Mouse (Mus musculus): Measurements from ENCODE around the gene Zfp507. TPM values are rescaled to one million over a fixed set of nuclear protein-coding genes. Genes with fewer than 3 reads are reported as not detected.

The Zfp507 gene
- polyA plus RNA-seq, 1 experiment from 2014 or later = 12.2 TPM

GRCm38 (mm10) chr7:35830119-35830518 lies 27.3 kb upstream of the Zfp507 start:
- Histone ChIP-seq H3K36me3 (ENCODE audit: insufficient read depth, low read length) (no peaks in the 10 kb centered on the region), H3K9ac (ENCODE audit: low read depth, low read length) (no peak overlapping the region), H3K4me1 (replicated peaks; ENCODE audit: insufficient read depth, low read length) (no peaks in the 10 kb centered on the region), H3K9me3 (replicated peaks; ENCODE audit: low read length) (no peaks in the 10 kb centered on the region), H3K27ac (no peak overlapping the region), H3K4me2 (ENCODE audit: low read length) (no peak overlapping the region), H3K27me3 (ENCODE audit: insufficient read depth, low read length) (no peaks in the 10 kb centered on the region), H3K4me3 (replicated peaks; ENCODE audit: low read depth, low read length) (no peak overlapping the region)
- 89% methylated on average over 7 of the region's 7 CpGs for WGBS
- TF ChIP-seq CTCF (IDR thresholded peaks at IDR 0.05; ENCODE audit: low read depth) = no peak
- ATAC-seq (replicated peaks; ENCODE audit: low FRiP score, low read depth) (no peak), DNase-seq (ENCODE audit: low spot score) (no peak)

- TF ChIP-seq CTCF (IDR thresholded peaks at IDR 0.05; ENCODE audit: low read depth) = peak; percentile 39; the same call in 1 of the 2 replicates
- no peaks in the 10 kb centered on the region for H3K27me3 ChIP-seq (ENCODE audit: insufficient read depth, low read length)
- no peaks in the 10 kb centered on the region for H3K4me1 ChIP-seq (replicated peaks; ENCODE audit: insufficient read depth, low read length)
- no peaks in the 10 kb centered on the region for H3K9me3 ChIP-seq (replicated peaks; ENCODE audit: low read length)
- peak; percentile 11 for DNase-seq (ENCODE audit: low spot score)
- ATAC-seq (replicated peaks; ENCODE audit: low FRiP score, low read depth) = no peak
- no peak overlapping the region for H3K9ac ChIP-seq (ENCODE audit: low read depth, low read length)
- no peak overlapping the region for H3K4me3 ChIP-seq (replicated peaks; ENCODE audit: low read depth, low read length)
- H3K4me2 ChIP-seq (ENCODE audit: low read length) = no peak overlapping the region
- no peaks in the 10 kb centered on the region for H3K36me3 ChIP-seq (ENCODE audit: insufficient read depth, low read length)
- H3K27ac ChIP-seq = no peak overlapping the region
- WGBS = 71% methylated on average over 12 of the region's 12 CpGs
These were observed 21.1 kb upstream of the Zfp507 start for GRCm38 (mm10) chr7:35823906-35824305.

GRCm38 (mm10) chr7:35822320-35822719 lies 19.5 kb upstream of the Zfp507 start:
- Histone ChIP-seq H3K9ac (ENCODE audit: low read depth, low read length) (no peak overlapping the region), H3K4me3 (replicated peaks; ENCODE audit: low read depth, low read length) (no peak overlapping the region), H3K4me2 (ENCODE audit: low read length) (no peak overlapping the region), H3K4me1 (replicated peaks; ENCODE audit: insufficient read depth, low read length) (no peaks in the 10 kb centered on the region), H3K27ac (no peak overlapping the region), H3K27me3 (ENCODE audit: insufficient read depth, low read length) (no peaks in the 10 kb centered on the region), H3K9me3 (replicated peaks; ENCODE audit: low read length) (no peaks in the 10 kb centered on the region), H3K36me3 (ENCODE audit: insufficient read depth, low read length) (no peaks in the 10 kb centered on the region)
- WGBS = 82% methylated on average over 17 of the region's 17 CpGs
- TF ChIP-seq CTCF (IDR thresholded peaks at IDR 0.05; ENCODE audit: low read depth) = no peak
- DNase-seq (ENCODE audit: low spot score) (no peak), ATAC-seq (replicated peaks; ENCODE audit: low FRiP score, low read depth) (no peak)

GRCm38 (mm10) chr7:35821357-35821756 lies 18.6 kb upstream of the Zfp507 start:
- no peak for ATAC-seq (replicated peaks; ENCODE audit: low FRiP score, low read depth)
- TF ChIP-seq CTCF (IDR thresholded peaks at IDR 0.05; ENCODE audit: low read depth) = no peak
- Histone ChIP-seq H3K27ac (no peak overlapping the region), H3K4me3 (replicated peaks; ENCODE audit: low read depth, low read length) (no peak overlapping the region), H3K9me3 (replicated peaks; ENCODE audit: low read length) (no peaks in the 10 kb centered on the region), H3K4me1 (replicated peaks; ENCODE audit: insufficient read depth, low read length) (no peaks in the 10 kb centered on the region), H3K36me3 (ENCODE audit: insufficient read depth, low read length) (no peaks in the 10 kb centered on the region), H3K9ac (ENCODE audit: low read depth, low read length) (no peak overlapping the region), H3K4me2 (ENCODE audit: low read length) (no peak overlapping the region), H3K27me3 (ENCODE audit: insufficient read depth, low read length) (no peaks in the 10 kb centered on the region)
- 84% methylated on average over 5 of the region's 5 CpGs for WGBS
- peak; percentile 12 for DNase-seq (ENCODE audit: low spot score)

GRCm38 (mm10) chr7:35819486-35819885 lies 16.7 kb upstream of the Zfp507 start:
- TF ChIP-seq CTCF (IDR thresholded peaks at IDR 0.05; ENCODE audit: low read depth) = no peak
- Histone ChIP-seq H3K9me3 (replicated peaks; ENCODE audit: low read length) (no peaks in the 10 kb centered on the region), H3K4me1 (replicated peaks; ENCODE audit: insufficient read depth, low read length) (no peaks in the 10 kb centered on the region), H3K27me3 (ENCODE audit: insufficient read depth, low read length) (no peaks in the 10 kb centered on the region), H3K4me2 (ENCODE audit: low read length) (no peak overlapping the region), H3K9ac (ENCODE audit: low read depth, low read length) (no peak overlapping the region), H3K4me3 (replicated peaks; ENCODE audit: low read depth, low read length) (no peak overlapping the region), H3K36me3 (ENCODE audit: insufficient read depth, low read length) (no peaks in the 10 kb centered on the region), H3K27ac (no peak overlapping the region)
- DNase-seq (ENCODE audit: low spot score) = peak; percentile 34
- WGBS = 42% methylated on average over 4 of the region's 4 CpGs
- ATAC-seq (replicated peaks; ENCODE audit: low FRiP score, low read depth) = no peak

- no peaks in the 10 kb centered on the region for H3K9me3 ChIP-seq (replicated peaks; ENCODE audit: low read length)
- no peak overlapping the region for H3K9ac ChIP-seq (ENCODE audit: low read depth, low read length)
- no peak for TF ChIP-seq CTCF (IDR thresholded peaks at IDR 0.05; ENCODE audit: low read depth)
- no peak overlapping the region for H3K4me2 ChIP-seq (ENCODE audit: low read length)
- H3K36me3 ChIP-seq (ENCODE audit: insufficient read depth, low read length) = no peaks in the 10 kb centered on the region
- H3K4me3 ChIP-seq (replicated peaks; ENCODE audit: low read depth, low read length) = no peak overlapping the region
- ATAC-seq (replicated peaks; ENCODE audit: low FRiP score, low read depth) (no peak), DNase-seq (ENCODE audit: low spot score) (no peak)
- 64% methylated on average over 12 of the region's 12 CpGs for WGBS
- H3K4me1 ChIP-seq (replicated peaks; ENCODE audit: insufficient read depth, low read length) = no peaks in the 10 kb centered on the region
- no peak overlapping the region for H3K27ac ChIP-seq
- H3K27me3 ChIP-seq (ENCODE audit: insufficient read depth, low read length) = no peaks in the 10 kb centered on the region
These were observed 12.2 kb upstream of the Zfp507 start for GRCm38 (mm10) chr7:35814759-35815551.
